Mouse (Mus musculus) gastrocnemius, adult 2 months (tissue): ENCODE results near the gene Slc50a1. TPM values are rescaled to one million over a fixed set of nuclear protein-coding genes. Genes with fewer than 3 reads are reported as not detected.
A peak's percentile ranks its signal among the peaks of the same experiment; 100 is the strongest.

Source experiments
- DNase-seq: peaks from one replicate; pipeline ENCODE4 v3.0.0; 2022
- H3K27ac ChIP-seq: fragments of 200-600 bp; 2 replicates; pipeline ENCODE4 v1.8.1; 2022; ENCODE audit warnings: mild to moderate bottlenecking
- H3K4me3 ChIP-seq: fragments of 200-600 bp; 2 replicates; pipeline ENCODE4 v1.8.1; 2022; ENCODE audit warnings: mild to moderate bottlenecking, moderate library complexity
- CTCF ChIP-seq: fragments of 200-600 bp; IDR thresholded peaks from 2 replicates; pipeline ENCODE4 v1.8.1; 2022; ENCODE audit warnings: antibody characterized with exemption, mild to moderate bottlenecking, moderate library complexity
- intact Hi-C: fragments of 180-260 bp; cut with DNase I; formaldehyde crosslinking; loops from one replicate; pipeline ENCODE4 v1.15.1; 2025
- total RNA-seq, 2 experiments: library from RNA; stranded (reverse); gene quantifications; 2 replicates each; pipeline ENCODE4 v1.2.3; 2021

Slc50a1 gene
- total RNA-seq, 2 experiments from 2014 or later, result 8.9 to 9.7 TPM

DNA sequence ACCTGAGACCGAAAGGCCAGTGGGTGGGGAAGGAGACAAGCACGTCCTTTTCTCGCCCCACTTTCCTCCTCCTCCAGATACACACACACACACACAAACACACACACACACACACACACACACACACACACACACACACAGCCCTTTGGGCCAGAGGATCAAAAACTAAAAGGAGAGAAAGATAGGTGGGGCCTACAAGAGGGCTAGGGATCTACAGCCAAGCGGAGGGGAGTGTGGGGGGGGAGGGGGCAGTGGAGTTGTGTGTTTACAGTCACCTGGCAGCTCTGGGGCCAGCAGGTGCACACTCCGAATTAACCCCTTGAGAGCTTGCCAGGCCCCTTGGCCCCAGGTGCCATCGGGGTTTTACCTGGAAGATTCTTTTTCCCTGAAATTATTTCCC, 37.8 kb downstream of the Slc50a1 start:
- Histone ChIP-seq H3K4me3 (no peak overlapping the region), H3K27ac (no peak overlapping the region)
- intact Hi-C loops, result no loop called here
- TF ChIP-seq CTCF, result no peak
- no peak for DNase-seq

DNA sequence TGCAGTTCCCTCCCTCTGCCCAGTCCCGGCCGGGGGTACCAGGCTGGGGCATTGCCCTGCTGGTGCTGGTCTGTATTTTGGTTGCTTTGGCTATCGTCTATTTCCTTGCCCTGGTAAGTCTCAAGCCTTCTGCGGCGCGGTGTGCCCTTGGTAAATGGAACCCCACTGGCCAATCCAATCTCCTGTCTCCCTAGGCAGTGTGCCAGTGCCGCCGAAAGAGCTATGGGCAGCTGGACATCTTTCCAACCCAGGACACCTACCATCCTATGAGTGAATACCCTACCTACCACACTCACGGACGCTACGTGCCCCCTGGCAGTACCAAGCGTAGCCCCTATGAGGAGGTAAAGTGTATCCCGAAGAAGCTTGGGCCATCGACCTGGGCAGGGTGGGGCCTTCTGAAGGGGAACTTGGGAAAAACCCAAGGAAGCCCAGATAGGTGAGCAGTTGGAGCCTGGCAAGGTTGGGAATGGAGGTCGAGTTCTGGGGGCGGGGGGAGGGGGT, 38.5 kb downstream of the Slc50a1 start:
- intact Hi-C loops, result no loop called here
- no peak for TF ChIP-seq CTCF
- H3K27ac ChIP-seq, result no peak overlapping the region
- H3K4me3 ChIP-seq, result no peak overlapping the region
- DNase-seq, result no peak

DNA sequence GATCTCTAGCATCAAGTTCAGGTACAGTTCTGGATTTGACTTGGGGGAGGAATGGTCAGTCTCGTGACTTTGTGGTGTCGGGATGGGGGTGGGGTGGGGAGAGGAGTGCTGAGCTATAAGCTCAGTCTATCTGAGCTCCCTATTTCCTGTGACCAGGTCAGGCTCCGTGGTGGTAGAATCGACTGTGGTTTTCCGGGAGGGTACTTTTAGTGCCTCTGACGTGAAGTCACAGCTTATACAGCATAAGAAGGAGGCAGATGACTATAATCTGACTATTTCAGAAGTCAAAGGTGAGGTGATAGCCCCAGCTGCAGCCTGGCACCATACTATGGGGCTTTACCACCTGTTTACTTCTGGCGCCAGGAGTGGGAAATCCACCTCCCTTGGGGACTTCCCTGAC, 39.0 kb downstream of the Slc50a1 start:
- Histone ChIP-seq H3K27ac (no peak overlapping the region), H3K4me3 (no peak overlapping the region)
- intact Hi-C loops, result no loop called here
- no peak for TF ChIP-seq CTCF
- DNase-seq, result no peak

DNA sequence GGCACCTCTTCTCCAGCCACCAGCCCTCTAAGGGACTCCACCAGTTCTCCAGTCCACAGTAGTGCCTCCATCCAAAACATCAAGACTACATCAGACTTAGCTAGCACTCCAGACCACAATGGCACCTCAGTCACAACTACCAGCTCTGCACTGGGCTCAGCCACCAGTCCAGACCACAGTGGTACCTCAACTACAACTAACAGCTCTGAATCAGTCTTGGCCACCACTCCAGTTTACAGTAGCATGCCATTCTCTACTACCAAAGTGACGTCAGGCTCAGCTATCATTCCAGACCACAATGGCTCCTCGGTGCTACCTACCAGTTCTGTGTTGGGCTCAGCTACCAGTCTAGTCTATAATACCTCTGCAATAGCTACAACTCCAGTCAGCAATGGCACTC, 39.8 kb downstream of the Slc50a1 start:
- no peak for TF ChIP-seq CTCF
- Histone ChIP-seq H3K27ac (no peak overlapping the region), H3K4me3 (no peak overlapping the region)
- DNase-seq, result no peak
- intact Hi-C loops, result no loop called here

DNA sequence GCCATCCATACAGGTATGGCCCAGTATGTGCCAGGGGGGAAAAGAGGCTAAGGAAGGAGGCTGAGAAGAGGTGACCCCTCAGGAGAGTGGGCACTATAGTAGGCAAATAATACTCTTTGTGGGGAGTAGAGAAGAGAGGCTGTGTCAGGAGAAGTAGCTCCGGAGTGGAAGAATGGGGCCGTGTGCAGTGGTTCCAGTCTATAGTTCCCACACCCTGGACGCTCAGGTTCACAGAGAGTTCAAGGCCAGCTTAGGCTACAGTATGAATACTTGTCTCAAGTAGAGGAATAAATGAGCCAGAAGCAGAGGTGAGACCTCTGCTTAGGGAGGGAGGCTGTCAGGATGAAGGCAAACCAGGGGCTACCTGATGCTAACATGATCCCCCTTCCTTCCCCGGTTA, 41.1 kb downstream of the Slc50a1 start:
- Histone ChIP-seq H3K4me3 (no peak overlapping the region), H3K27ac (no peak overlapping the region)
- no peak for DNase-seq
- intact Hi-C loops, result no loop called here
- no peak for TF ChIP-seq CTCF

DNA sequence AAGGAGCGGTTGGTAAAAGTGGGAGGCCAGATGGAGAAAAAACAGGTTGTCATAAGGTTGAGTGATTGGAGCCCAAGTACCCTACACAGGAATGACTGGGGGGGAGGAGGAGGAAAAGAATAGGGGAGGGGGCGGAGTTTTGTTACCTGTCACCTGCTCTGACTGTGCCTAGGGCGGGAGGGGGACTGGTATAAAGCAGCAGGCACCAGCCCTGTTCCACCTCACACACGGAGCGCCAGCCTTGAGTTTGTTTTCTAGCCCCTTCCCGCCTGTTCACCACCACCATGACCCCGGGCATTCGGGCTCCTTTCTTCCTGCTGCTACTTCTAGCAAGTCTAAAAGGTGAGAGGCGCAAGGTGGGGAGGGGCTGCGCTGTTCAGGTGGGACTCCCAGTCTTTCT, 41.5 kb downstream of the Slc50a1 start, which contains the start of gene Muc1:
Gene Muc1, plus strand, starts transcription at position 222 of the 400 bp plus-strand sequence.
- no peak for DNase-seq
- intact Hi-C loops, result no loop called here
- Histone ChIP-seq H3K4me3 (peak within 1 kb of the TSS; percentile 80), H3K27ac (peak within 1 kb of the TSS; percentile 83)
- no peak for TF ChIP-seq CTCF

DNA sequence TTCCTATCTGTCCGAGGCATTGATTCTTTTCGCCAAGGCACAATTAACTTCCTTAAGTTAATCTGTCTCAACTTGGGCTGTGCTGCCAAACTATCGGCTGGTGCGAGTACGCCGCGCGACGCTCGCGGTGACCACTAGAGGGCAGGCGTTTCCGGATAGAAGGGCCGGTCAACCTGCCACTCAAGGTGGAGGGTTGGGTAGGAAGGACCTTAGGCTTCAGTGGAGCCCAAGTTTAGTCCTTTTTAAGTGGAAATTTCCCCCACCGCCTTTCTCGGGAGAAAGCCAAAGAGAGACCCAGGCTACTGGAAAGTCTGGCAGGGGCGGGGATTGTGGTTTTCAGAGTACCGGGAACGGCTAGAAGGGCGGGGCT, 42.2 kb downstream of the Slc50a1 start:
- peak overlapping the region; percentile 80 for H3K4me3 ChIP-seq
- intact Hi-C loops, result no loop called here
- H3K27ac ChIP-seq, result peak overlapping the region; percentile 83
- peak; percentile 98 for TF ChIP-seq CTCF
- DNase-seq, result peak; percentile 90

DNA sequence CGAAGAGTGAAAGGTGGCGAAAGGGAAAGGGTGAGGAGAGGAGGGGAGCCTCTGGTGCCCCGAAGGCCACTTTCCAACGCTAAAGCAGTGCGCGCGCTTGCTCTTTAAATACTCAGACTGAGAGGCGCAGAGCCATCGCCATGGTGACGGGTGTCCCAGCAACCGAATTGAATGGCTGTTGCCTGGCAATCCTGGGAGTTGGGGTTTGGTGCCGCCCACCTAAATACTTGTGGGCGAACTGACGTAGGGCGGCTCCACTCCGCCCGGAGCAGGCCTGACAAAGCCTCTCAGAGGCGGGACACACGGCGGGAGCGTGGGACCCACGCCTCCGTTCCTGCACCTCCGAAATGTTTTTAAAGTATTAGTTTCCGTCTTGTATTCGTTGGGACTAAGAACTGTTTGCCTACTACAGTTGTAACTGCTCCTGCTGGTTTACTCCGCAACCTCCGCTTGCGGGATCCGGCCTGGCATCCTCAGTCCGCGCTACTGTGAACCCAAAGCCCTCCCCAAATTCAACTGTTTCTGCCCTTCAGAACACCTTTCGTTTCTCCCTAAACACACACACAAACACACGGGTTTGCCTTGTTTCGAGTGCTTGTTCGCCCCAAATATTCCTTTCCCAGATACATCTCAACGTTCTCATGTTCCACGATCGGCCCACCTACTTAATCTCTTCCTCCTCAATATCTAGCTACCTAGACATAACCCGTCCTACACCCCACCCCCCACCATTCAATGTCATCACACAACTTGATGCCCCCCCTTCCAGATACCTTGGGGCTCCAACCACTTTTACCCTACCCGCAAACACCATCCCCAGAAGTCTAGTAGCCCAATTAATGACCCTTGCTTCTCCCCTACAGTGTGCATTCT, 42.8 kb downstream of the Slc50a1 start:
- peak overlapping the region; percentile 83 for H3K27ac ChIP-seq
- peak; percentile 79 for DNase-seq

DNA sequence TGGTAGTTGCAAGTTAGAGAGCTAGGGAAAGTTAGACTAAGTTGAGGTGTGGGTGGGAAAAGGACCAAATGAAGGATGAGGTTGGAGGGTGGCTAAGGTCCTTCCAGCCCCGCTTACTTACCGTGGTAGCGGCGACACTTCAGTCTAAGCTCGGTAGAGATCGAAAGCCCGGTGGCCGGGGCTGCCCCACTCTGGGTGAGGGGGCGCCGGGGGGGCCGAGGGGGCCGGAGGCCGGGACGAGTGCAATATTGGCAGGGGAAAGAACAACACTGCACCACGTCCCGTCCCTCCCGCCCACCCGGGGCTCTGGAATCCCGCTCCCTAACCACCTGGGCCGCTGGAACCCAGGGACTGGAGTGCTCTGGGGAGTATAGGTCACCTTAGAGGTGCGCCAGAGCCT, 43.5 kb downstream of the Slc50a1 start, which contains the start of gene Mtx1:
Gene Mtx1, minus strand, starts transcription at position 189 of the 400 bp plus-strand sequence.
- TF ChIP-seq CTCF, result no peak
- DNase-seq, result no peak
- intact Hi-C loops, result no loop called here

More for the DNA sequence above, 42.8 kb downstream of the Slc50a1 start:
- no peak for TF ChIP-seq CTCF
- intact Hi-C loops, result no loop called here
- H3K4me3 ChIP-seq, result peak overlapping the region; percentile 80

DNA sequence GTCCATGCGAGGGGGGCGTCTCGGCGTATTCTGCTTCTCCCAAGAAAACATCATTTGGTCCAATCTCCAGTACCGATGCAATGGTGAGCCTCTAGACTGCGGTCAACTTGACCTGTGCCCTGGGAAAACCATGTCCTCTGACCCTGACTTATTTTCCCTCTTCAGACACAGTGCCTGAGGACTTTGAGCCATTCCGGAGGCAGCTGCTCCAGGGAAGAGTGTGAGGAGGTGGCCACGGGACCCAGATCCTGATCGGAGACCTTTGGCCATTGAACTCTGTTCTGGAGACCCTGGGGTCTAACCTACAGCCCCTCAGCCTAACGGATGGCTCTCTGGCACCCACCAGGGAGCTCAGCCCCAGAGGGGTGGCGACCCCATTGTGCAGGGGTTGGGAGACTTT, 44.0 kb downstream of the Slc50a1 start:
- intact Hi-C loops, result no loop called here
- Histone ChIP-seq H3K27ac (no peak overlapping the region), H3K4me3 (no peak overlapping the region)
- no peak for DNase-seq
- TF ChIP-seq CTCF, result no peak

More for the DNA sequence above, 43.5 kb downstream of the Slc50a1 start, which contains the start of gene Mtx1:
- peak within 1 kb of the TSS; percentile 80 for H3K4me3 ChIP-seq
- H3K27ac ChIP-seq, result peak within 1 kb of the TSS; percentile 83

DNA sequence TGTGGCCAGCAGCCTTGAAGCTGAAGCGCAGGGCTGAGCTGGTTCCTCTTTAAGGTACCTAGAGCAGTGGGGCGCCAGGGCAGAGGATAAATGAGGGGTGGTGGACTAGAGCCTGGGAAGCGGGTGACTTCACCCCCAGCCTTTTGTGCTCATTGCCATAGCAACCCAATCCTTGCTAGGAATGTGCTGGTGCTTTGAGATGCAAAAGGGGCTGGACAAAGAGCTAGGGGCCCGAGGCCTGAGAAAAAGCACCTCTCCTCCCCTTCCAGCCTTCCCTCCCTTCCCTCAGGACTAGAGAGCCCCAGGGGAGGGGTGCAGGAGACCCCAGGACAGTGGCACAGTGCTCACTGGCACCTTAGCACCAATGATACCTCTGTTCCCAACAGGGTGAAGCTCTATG, 44.5 kb downstream of the Slc50a1 start:
- no peak overlapping the region for H3K4me3 ChIP-seq
- no peak for TF ChIP-seq CTCF
- DNase-seq, result no peak
- H3K27ac ChIP-seq, result no peak overlapping the region
- intact Hi-C loops, result no loop called here

DNA sequence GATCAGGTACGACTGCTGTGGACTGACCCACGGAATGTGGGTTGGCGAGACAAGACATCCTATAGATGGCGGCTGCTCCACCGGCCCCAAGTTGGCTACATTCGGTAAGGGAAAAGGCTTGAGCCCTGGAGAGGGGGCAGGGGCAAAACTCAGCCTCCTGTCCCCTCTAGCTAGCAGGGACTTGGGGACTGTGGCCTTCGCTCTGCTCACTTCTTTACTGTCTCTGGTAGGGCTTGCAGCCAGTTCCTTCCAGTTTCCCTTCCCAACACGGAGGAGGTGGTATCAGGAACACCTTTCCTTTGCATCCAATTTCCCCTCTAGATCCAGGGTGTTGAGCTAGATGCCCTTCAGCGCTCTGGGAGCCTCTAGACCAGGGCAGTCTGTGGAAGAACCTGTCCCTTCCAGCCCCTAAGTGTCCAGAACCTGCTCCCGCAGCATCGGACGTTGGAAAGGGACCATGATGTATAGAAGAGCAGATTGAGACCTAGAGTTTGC, 45.0 kb downstream of the Slc50a1 start:
- H3K4me3 ChIP-seq, result no peak overlapping the region
- intact Hi-C loops, result no loop called here
- no peak overlapping the region for H3K27ac ChIP-seq
- no peak for TF ChIP-seq CTCF
- no peak for DNase-seq

DNA sequence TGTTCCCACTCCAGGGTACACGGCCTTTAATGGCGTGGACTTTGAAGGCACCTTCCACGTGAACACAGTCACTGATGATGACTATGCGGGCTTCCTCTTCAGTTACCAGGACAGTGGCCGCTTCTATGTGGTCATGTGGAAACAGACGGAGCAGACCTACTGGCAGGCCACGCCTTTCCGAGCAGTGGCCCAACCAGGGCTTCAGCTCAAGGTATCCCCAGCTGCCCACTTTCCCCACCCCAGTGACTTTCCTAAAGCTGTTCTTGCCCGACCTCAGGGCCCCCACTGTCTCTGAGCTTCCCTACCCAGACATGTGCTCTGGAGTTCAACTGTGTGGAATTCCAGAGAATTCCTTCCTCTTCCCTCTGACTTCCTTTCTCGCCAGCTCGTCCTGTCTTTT, 45.6 kb downstream of the Slc50a1 start:
- intact Hi-C loops, result no loop called here
- H3K27ac ChIP-seq, result no peak overlapping the region
- H3K4me3 ChIP-seq, result no peak overlapping the region
- no peak for TF ChIP-seq CTCF
- DNase-seq, result no peak

DNA sequence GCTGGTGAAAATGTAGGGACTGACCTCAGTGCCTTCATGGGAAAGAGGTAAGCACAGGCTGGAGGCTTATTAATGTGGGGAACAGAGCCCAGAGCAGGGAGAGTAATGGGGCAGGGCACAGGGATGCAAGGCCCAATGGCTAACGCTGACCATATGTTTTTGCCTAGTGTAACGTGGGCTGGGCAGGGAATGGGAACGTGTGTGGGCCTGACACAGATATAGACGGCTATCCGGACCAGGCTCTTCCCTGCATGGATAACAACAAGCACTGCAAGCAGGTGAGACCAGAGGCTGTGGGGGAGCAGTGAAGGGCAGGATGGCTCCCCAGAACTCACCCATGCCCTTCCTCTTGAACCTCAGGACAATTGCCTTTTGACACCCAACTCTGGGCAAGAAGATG, 49.2 kb downstream of the Slc50a1 start:
- H3K4me3 ChIP-seq, result no peak overlapping the region
- intact Hi-C loops, result no loop called here
- no peak overlapping the region for H3K27ac ChIP-seq
- no peak for DNase-seq
- no peak for TF ChIP-seq CTCF
